ENCODE assay signal across 9 mouse cellular contexts in genomic region chr4:148869566-148869965, GRCm38 (mm10).
DNase-seq lines count a peak whose midpoint lies in the region; ATAC-seq lines count a peak whose summit lies in the region.
"Had no signal": no experiment of that assay in that cellular context is flagged by ENCODE, and none has a peak within 500 bp of the region (broad histone marks: within the 10 kb centered on the region; RNA-seq: fewer than 3 reads in every experiment).

No protein-coding gene starts in this region.

- H3K4me2 ChIP-seq in hindbrain, embryonic 14.5 days (replicated peaks) = no peak overlapping the region
- H3K4me2 ChIP-seq in midbrain, embryonic 16.5 days (ENCODE audit: low read length) = no peak overlapping the region

- H3K27ac ChIP-seq in hindbrain, embryonic 10.5 days = peak overlapping the region; percentile 66
- H3K27ac ChIP-seq in hindbrain, embryonic 14.5 days = no peak overlapping the region
- no peak overlapping the region for H3K27ac ChIP-seq in midbrain, embryonic 16.5 days (ENCODE audit: low read length)
- H3K27ac ChIP-seq: stomach, postnatal 0 days had no signal

- 88% methylated on average over 7 of the region's 7 CpGs for WGBS in hindbrain, embryonic 10.5 days
- 70% methylated on average over 7 of the region's 7 CpGs for WGBS in hindbrain, embryonic 14.5 days
- WGBS in midbrain, embryonic 16.5 days = 78% methylated on average over 7 of the region's 7 CpGs

- H3K36me3 ChIP-seq in hindbrain, embryonic 10.5 days = peaks cover 11% of the 10 kb centered on the region; the same call in 1 of the 2 replicates
- no peaks in the 10 kb centered on the region for H3K36me3 ChIP-seq in hindbrain, embryonic 14.5 days (replicated peaks; ENCODE audit: control insufficient read depth, insufficient read depth)
- no peaks in the 10 kb centered on the region for H3K36me3 ChIP-seq in midbrain, embryonic 16.5 days (ENCODE audit: control insufficient read depth, insufficient read depth, low read length)

- ATAC-seq in hindbrain, embryonic 14.5 days (ENCODE audit: low FRiP score) = no peak
- ATAC-seq in midbrain, embryonic 16.5 days = no peak

- no peak overlapping the region for H3K4me3 ChIP-seq in hindbrain, embryonic 10.5 days
- H3K4me3 ChIP-seq in hindbrain, embryonic 14.5 days (replicated peaks; ENCODE audit: low read length) = no peak overlapping the region
- H3K4me3 ChIP-seq in midbrain, embryonic 16.5 days (ENCODE audit: low read depth, low read length) = no peak overlapping the region

- DNase-seq in hindbrain, embryonic 10.5 days (ENCODE audit: low spot score) = no peak
- no peak for DNase-seq in hindbrain, embryonic 14.5 days (ENCODE audit: low spot score)
- peak; percentile 74 for DNase-seq in adrenal gland, adult 2 months
- DNase-seq in cerebellum, postnatal 36 days = peak; percentile 62 to 76
- peak; percentile 66 for DNase-seq in kidney, postnatal 14 days
- no peak for DNase-seq in left cerebral cortex, postnatal 10 days (ENCODE audit: extremely low spot score in 1 of 2, low spot score in 2 of 2)
- DNase-seq in liver = no peak

- H3K9me3 ChIP-seq in hindbrain, embryonic 10.5 days = no peaks in the 10 kb centered on the region
- no peaks in the 10 kb centered on the region for H3K9me3 ChIP-seq in hindbrain, embryonic 14.5 days (ENCODE audit: control insufficient read depth, low read length)
- H3K9me3 ChIP-seq in midbrain, embryonic 16.5 days (replicated peaks; ENCODE audit: control insufficient read depth, low read length, poor library complexity, severe bottlenecking) = no peaks in the 10 kb centered on the region

- H3K9ac ChIP-seq in hindbrain, embryonic 14.5 days = no peak overlapping the region
- no peak overlapping the region for H3K9ac ChIP-seq in midbrain, embryonic 16.5 days (ENCODE audit: low read depth, low read length)

- peaks cover 80% of the 10 kb centered on the region for H3K4me1 ChIP-seq in hindbrain, embryonic 10.5 days (replicated peaks)
- H3K4me1 ChIP-seq in hindbrain, embryonic 14.5 days (replicated peaks; ENCODE audit: control insufficient read depth, insufficient read depth, low read length) = peaks cover 21% of the 10 kb centered on the region
- H3K4me1 ChIP-seq in midbrain, embryonic 16.5 days (ENCODE audit: control insufficient read depth, insufficient read depth, low read length) = peaks cover 15% of the 10 kb centered on the region

- intact Hi-C loops in left cerebral cortex, postnatal 10 days (cut with DNase I) = no loop called here

- H3K27me3 ChIP-seq in hindbrain, embryonic 10.5 days (ENCODE audit: insufficient read depth, poor library complexity, severe bottlenecking) = peaks cover 91% of the 10 kb centered on the region
- H3K27me3 ChIP-seq in hindbrain, embryonic 14.5 days (ENCODE audit: control insufficient read depth, insufficient read depth, low read length) = peaks cover 70% of the 10 kb centered on the region
- peaks cover 27% of the 10 kb centered on the region for H3K27me3 ChIP-seq in midbrain, embryonic 16.5 days (ENCODE audit: control insufficient read depth, insufficient read depth, low read depth, low read length)

Comparison
In these comparisons a context has a peak if more than half of its experiments do, and no peak if none do; other contexts are left out.
1. DNase-seq: peak in adrenal gland, adult 2 months (single experiment), cerebellum, postnatal 36 days (2 of 2) and kidney, postnatal 14 days (single experiment); none in hindbrain, embryonic 10.5 days (single experiment), hindbrain, embryonic 14.5 days (single experiment), left cerebral cortex, postnatal 10 days (0 of 2) and liver (single experiment).